Comparison of ENCODE assay signal across 8 mouse cellular contexts in the genomic region with DNA sequence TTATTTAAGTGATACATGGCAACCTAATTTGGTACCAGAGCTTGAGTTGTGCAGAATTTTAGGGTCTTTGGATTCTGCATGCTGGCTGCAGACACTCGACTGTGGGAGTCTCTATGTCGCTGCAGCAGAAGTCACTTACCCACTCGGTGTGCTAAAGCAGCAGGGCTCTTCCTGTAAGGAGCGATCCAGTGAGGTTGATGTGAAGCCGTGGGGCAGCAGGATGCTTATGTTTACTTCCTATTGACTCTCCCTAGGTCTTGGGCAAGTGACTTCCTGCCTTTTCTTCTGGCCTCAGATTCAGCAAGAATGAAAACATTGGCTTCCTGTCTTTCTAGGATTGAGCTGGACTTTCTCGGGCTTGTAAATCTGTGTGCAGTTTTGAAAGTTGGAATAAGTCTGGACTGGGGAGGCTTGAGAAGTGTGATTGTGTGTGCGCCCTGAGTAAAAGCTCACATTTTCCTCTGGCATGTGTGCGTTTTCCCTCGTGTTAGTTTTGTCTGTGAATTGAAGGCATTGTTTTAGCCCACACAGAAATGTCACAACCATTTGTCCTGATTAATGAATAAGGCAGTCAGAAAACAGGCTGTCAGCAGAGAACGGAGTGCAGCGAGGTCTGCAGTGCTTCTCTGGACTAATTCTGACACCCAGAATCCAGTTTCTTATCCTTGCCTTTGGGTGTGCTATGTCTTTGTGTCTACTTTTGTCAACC.
DNase-seq lines count a peak whose midpoint lies in the region; ATAC-seq and TF ChIP-seq lines count a peak whose summit lies in the region.

No protein-coding gene starts in this region.

- 39% methylated on average over 11 of the region's 11 CpGs for WGBS in hindbrain, embryonic 15.5 days
- WGBS in lung, embryonic 14.5 days: 26% methylated on average over 11 of the region's 11 CpGs
- WGBS in thymus, adult 2 months: 59% methylated on average over 11 of the region's 11 CpGs

- intact Hi-C loops in gastrocnemius, adult 2 months (cut with DNase I): no loop called here

- TF ChIP-seq CTCF in gastrocnemius, adult 2 months (IDR thresholded peaks at IDR 0.05): no peak
- no peak for TF ChIP-seq CTCF in bone marrow macrophage, adult 2 months (IDR thresholded peaks at IDR 0.05; ENCODE audit: low read depth, low read length)
- TF ChIP-seq CTCF in lung, embryonic 14.5 days (IDR thresholded peaks at IDR 0.05; ENCODE audit: low read depth): no peak
- TF ChIP-seq CTCF in thymus, adult 2 months (IDR thresholded peaks at IDR 0.05; ENCODE audit: borderline replicate concordance, control insufficient read depth, extremely low read depth, insufficient read depth, low read length, poor library complexity): no peak

- no peak for DNase-seq in gastrocnemius, adult 2 months
- no peak for DNase-seq in gastrocnemius, postnatal 4 days (ENCODE audit: low spot score in 2 of 2)
- peak; percentile 70 for DNase-seq in lung, embryonic 14.5 days
- no peak for DNase-seq in thymus, adult 2 months
- DNase-seq in frontal cortex, postnatal 25 days (ENCODE audit: low spot score in 2 of 2): no peak
- DNase-seq in left cerebral cortex, adult 11 months (ENCODE audit: low spot score): no peak

- H3K27me3 ChIP-seq in hindbrain, embryonic 15.5 days: no peaks in the 10 kb centered on the region
- H3K27me3 ChIP-seq in lung, embryonic 14.5 days (ENCODE audit: insufficient read depth, low read length): no peaks in the 10 kb centered on the region
- no peaks in the 10 kb centered on the region for H3K27me3 ChIP-seq in thymus, adult 2 months (ENCODE audit: control insufficient read depth, insufficient read depth, low read length)

- 0 out of 2 replicates have a peak, but pooled peaks have one; percentile 48 for ATAC-seq in hindbrain, embryonic 15.5 days (ENCODE audit: low FRiP score, low read depth)
- peak; percentile 44; the same call in 1 of the 2 replicates for ATAC-seq in lung, embryonic 14.5 days (ENCODE audit: insufficient read depth)

- H3K4me2 ChIP-seq in hindbrain, embryonic 15.5 days: no peak overlapping the region
- H3K4me2 ChIP-seq in lung, embryonic 14.5 days: peak overlapping the region; percentile 36; the same call in 1 of the 2 replicates

- peak overlapping the region; percentile 48 for H3K27ac ChIP-seq in gastrocnemius, adult 2 months
- peak overlapping the region; percentile 73 for H3K27ac ChIP-seq in bone marrow macrophage, adult 2 months (ENCODE audit: insufficient read depth, low read depth, low read length)
- H3K27ac ChIP-seq in hindbrain, embryonic 15.5 days (replicated peaks): 0 out of 2 replicates have a peak overlapping the region, but pooled peaks have one; percentile 17
- peak overlapping the region; percentile 83 for H3K27ac ChIP-seq in lung, embryonic 14.5 days (ENCODE audit: low read depth)
- H3K27ac ChIP-seq in thymus, adult 2 months (ENCODE audit: control insufficient read depth, insufficient read depth, low read length): no peak overlapping the region

- H3K4me1 ChIP-seq in bone marrow macrophage, adult 2 months (ENCODE audit: control insufficient read depth, insufficient read depth, low read length): peaks cover 32% of the 10 kb centered on the region
- 0 out of 2 replicates have a peak, but pooled peaks cover 7% of the 10 kb centered on the region for H3K4me1 ChIP-seq in hindbrain, embryonic 15.5 days (replicated peaks)
- peaks cover 9% of the 10 kb centered on the region; the same call in 1 of the 2 replicates for H3K4me1 ChIP-seq in lung, embryonic 14.5 days (ENCODE audit: insufficient read depth)
- peaks cover 6% of the 10 kb centered on the region; the same call in 1 of the 2 replicates for H3K4me1 ChIP-seq in thymus, adult 2 months (replicated peaks; ENCODE audit: control insufficient read depth, insufficient read depth, low read length)

- no peaks in the 10 kb centered on the region for H3K36me3 ChIP-seq in hindbrain, embryonic 15.5 days
- H3K36me3 ChIP-seq in lung, embryonic 14.5 days (ENCODE audit: insufficient read depth): peaks cover 24% of the 10 kb centered on the region
- H3K36me3 ChIP-seq in thymus, adult 2 months (ENCODE audit: control insufficient read depth, insufficient read depth, low read length): peaks cover 3% of the 10 kb centered on the region

- H3K4me3 ChIP-seq in gastrocnemius, adult 2 months: peak overlapping the region; percentile 43
- H3K4me3 ChIP-seq in bone marrow macrophage, adult 2 months (ENCODE audit: insufficient read depth, low read length): peak overlapping the region; percentile 32; the same call in 1 of the 2 replicates
- no peak overlapping the region for H3K4me3 ChIP-seq in hindbrain, embryonic 15.5 days
- H3K4me3 ChIP-seq in lung, embryonic 14.5 days (ENCODE audit: low read depth, low read length): no peak overlapping the region
- H3K4me3 ChIP-seq in thymus, adult 2 months (ENCODE audit: control insufficient read depth, insufficient read depth, low read length): no peak overlapping the region

- H3K9ac ChIP-seq in hindbrain, embryonic 15.5 days: no peak overlapping the region
- no peak overlapping the region for H3K9ac ChIP-seq in lung, embryonic 14.5 days

- TF ChIP-seq POLR2A in bone marrow macrophage, adult 2 months (IDR thresholded peaks at IDR 0.05; ENCODE audit: borderline replicate concordance, low read depth, low read length): no peak
- no peak for TF ChIP-seq POLR2A in thymus, adult 2 months (IDR thresholded peaks at IDR 0.05; ENCODE audit: control insufficient read depth, extremely low read depth, insufficient read depth, low read length, poor library complexity)

- no peaks in the 10 kb centered on the region for H3K9me3 ChIP-seq in hindbrain, embryonic 15.5 days
- H3K9me3 ChIP-seq in lung, embryonic 14.5 days (ENCODE audit: low read depth, low read length): no peaks in the 10 kb centered on the region

Comparison
In these comparisons a context has a peak if more than half of its experiments do, and no peak if none do; other contexts are left out.
1. H3K4me3 ChIP-seq: peak in gastrocnemius, adult 2 months (single experiment) and bone marrow macrophage, adult 2 months (single experiment); none in hindbrain, embryonic 15.5 days (single experiment), lung, embryonic 14.5 days (single experiment) and thymus, adult 2 months (single experiment).